Mouse (Mus musculus) bone marrow, adult 2 months (tissue): ENCODE data around the gene Cdh5.

Source experiments
- CTCF ChIP-seq: fragments of 200-500 bp; IDR thresholded peaks from 2 replicates; pipeline ENCODE4 v1.5.1; 2011; ENCODE audit warnings: low read length, control low read depth; ENCODE audit not compliant: control insufficient read depth, insufficient read depth
- POLR2A ChIP-seq: fragments of 200-500 bp; IDR thresholded peaks from 2 replicates; pipeline ENCODE4 v1.6.1; 2011; ENCODE audit warnings: low read depth, mild to moderate bottlenecking, control low read depth, low read length, borderline replicate concordance; ENCODE audit not compliant: control insufficient read depth

GRCm38 (mm10) chr8:104145981-104146689 is 44.7 kb downstream of the Cdh5 start:
- TF ChIP-seq POLR2A (no peak), CTCF (peak; percentile 68)
